Mouse (Mus musculus) limb, embryonic 14.5 days (tissue): ENCODE data around the gene Wdtc1. TPM values are rescaled to one million over a fixed set of nuclear protein-coding genes. Genes with fewer than 3 reads are reported as not detected.

Experiments used
- ATAC-seq: fragments of 200-750 bp; cut with Nextera tagmentation; 2 replicates; pipeline ENCODE4 v1.8.0; 2017; ENCODE audit warnings: low read depth, moderate number of reproducible peaks, moderate TSS enrichment; ENCODE audit not compliant: low FRiP score
- DNase-seq: peaks from one replicate; pipeline ENCODE4 v3.0.0-alpha.2; 2015; ENCODE audit warnings: low spot score
- H3K27ac ChIP-seq: fragments of 300-500 bp; sonication (generic); replicated peaks from 2 replicates; pipeline ENCODE4 v1.5.1; 2014; ENCODE audit warnings: low read depth, mild to moderate bottlenecking, low read length, moderate library complexity, mixed read lengths
- H3K27me3 ChIP-seq: fragments of 300-500 bp; sonication (generic); 2 replicates; pipeline ENCODE4 v1.6.1; 2014; ENCODE audit warnings: low read length, mixed read lengths; ENCODE audit not compliant: control insufficient read depth, insufficient read depth
- H3K36me3 ChIP-seq: fragments of 300-500 bp; sonication (generic); 2 replicates; pipeline ENCODE4 v1.6.1; 2014; ENCODE audit warnings: mild to moderate bottlenecking, low read length, moderate library complexity, mixed read lengths; ENCODE audit not compliant: control insufficient read depth, insufficient read depth
- H3K4me1 ChIP-seq: fragments of 300-500 bp; sonication (generic); 2 replicates; pipeline ENCODE4 v1.6.1; 2014; ENCODE audit warnings: antibody characterized with exemption, low read length, mixed read lengths; ENCODE audit not compliant: control insufficient read depth, insufficient read depth
- H3K4me2 ChIP-seq: fragments of 300-500 bp; sonication (generic); replicated peaks from 2 replicates; pipeline ENCODE4 v1.6.1; 2014; ENCODE audit warnings: low read depth, mild to moderate bottlenecking, low read length, moderate library complexity; ENCODE audit not compliant: severe bottlenecking
- H3K4me3 ChIP-seq: fragments of 300-500 bp; sonication (generic); replicated peaks from 2 replicates; pipeline ENCODE4 v1.5.1; 2014; ENCODE audit warnings: low read length
- H3K9ac ChIP-seq: fragments of 300-500 bp; sonication (generic); 2 replicates; pipeline ENCODE4 v1.6.1; 2014; ENCODE audit warnings: mild to moderate bottlenecking, low read depth, low read length, moderate library complexity; ENCODE audit not compliant: severe bottlenecking
- H3K9me3 ChIP-seq: fragments of 300-500 bp; sonication (generic); 2 replicates; pipeline ENCODE4 v1.6.1; 2016; ENCODE audit warnings: low read length; ENCODE audit not compliant: control insufficient read depth
- POLR2A ChIP-seq: fragments of 200-500 bp; IDR thresholded peaks from 2 replicates; pipeline ENCODE4 v1.8.0; 2012; ENCODE audit warnings: inconsistent platforms, mild to moderate bottlenecking, moderate library complexity, borderline replicate concordance; ENCODE audit not compliant: insufficient read depth, insufficient read length; ENCODE audit errors: extremely low read depth
- WGBS: fragments of 180-500 bp; shearing (Covaris S2); extraction: QIAGEN DNeasy Blood & Tissue Kit; methylation state at CpG from one replicate; pipeline ENCODE4 v1.1.7; 2014; 5-methylcytosine and 5-hydroxymethylcytosine counted together
- polyA plus RNA-seq, 2 experiments: library from polyadenylated mRNA; depleted of rRNA in 1 of 2; stranded (reverse) in 1 of 2; unstranded in 1 of 2; fragments of >200 nt; fragmentation: Nextera tagmentation in 1 of 2; extraction: Ambion mirVana in 1 of 2; gene quantifications; 2 replicates each; pipeline versions ENCODE4 v1.2.1 to v1.2.3; 2012 to 2014

Wdtc1 gene
- polyA plus RNA-seq, 2 experiments: 17.6 to 27.8 TPM

DNA sequence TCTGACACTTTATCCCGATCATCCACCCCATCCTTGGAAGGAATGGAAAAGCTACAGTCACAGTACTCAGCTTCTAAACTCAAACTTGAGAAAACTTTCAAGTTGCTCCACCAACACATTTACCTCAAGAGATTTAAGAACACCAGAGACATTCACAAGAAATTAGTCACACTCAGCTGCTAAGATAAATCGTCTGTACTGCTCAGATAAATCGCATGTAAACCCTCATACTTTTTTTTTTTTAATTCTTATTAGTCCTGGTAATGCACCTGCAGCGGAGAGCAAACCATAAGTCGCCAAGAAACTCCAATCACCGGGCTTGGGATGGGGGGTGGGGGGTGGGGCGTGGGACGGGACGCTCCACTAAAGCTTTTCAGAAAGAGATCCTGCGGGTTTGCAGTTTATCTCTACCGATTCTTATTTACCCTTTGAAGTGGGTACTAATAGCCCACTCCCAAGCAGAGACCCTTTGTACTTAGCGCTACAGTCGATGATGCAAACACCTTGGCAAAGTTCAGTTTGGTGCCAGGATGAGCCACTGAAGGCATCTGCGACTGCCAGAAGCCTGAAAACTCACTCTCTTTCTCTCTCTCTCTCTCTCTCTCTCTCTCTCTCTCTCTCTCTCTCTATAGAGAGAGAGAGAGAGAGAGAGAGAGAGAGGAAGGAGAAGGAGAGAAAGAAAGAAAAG is 15.3 kb downstream of the Wdtc1 start:
- no peak for TF ChIP-seq POLR2A
- no peak overlapping the region for H3K27ac ChIP-seq
- ATAC-seq (no peak), DNase-seq (no peak)
- peak overlapping the region; percentile 74 for H3K4me2 ChIP-seq
- no peaks in the 10 kb centered on the region for H3K36me3 ChIP-seq
- H3K4me1 ChIP-seq: peaks cover 9% of the 10 kb centered on the region
- peak overlapping the region; percentile 80 for H3K9ac ChIP-seq
- no peaks in the 10 kb centered on the region for H3K27me3 ChIP-seq
- 10% methylated on average over 14 of the region's 14 CpGs for WGBS
- peak overlapping the region; percentile 89 for H3K4me3 ChIP-seq
- H3K9me3 ChIP-seq: no peaks in the 10 kb centered on the region

DNA sequence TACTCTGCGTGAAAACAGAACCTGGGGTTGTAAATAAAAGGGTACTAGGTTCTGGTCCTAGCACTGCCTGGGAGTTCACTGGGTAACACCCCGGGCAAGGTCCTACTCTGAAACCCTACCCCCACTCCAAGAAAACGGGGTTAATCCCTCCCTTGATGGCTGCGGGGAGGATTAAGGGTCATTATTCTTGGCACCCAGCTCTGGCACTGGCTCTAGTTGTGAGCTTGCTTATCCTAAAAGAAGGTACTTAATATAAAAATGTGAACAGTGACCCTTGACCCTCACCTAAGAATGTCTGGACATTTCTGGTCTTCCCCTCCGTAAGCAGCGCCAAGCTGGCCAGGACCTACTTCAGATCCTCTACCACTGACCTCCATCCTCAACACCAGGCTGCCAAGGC is 20.0 kb downstream of the Wdtc1 start:
- ATAC-seq (no peak), DNase-seq (no peak)
- no peak for TF ChIP-seq POLR2A
- Histone ChIP-seq H3K4me1 (peaks cover 13% of the 10 kb centered on the region), H3K27me3 (no peaks in the 10 kb centered on the region), H3K9me3 (no peaks in the 10 kb centered on the region), H3K9ac (0 out of 2 replicates have a peak overlapping the region, but pooled peaks have one; percentile 21), H3K4me3 (no peak overlapping the region), H3K36me3 (no peaks in the 10 kb centered on the region), H3K4me2 (no peak overlapping the region), H3K27ac (no peak overlapping the region)
- 62% methylated on average over 6 of the region's 6 CpGs for WGBS

GRCm38 (mm10) chr4:133330296-133330695 is 23.0 kb downstream of the Wdtc1 start:
- H3K4me1 ChIP-seq: peaks cover 9% of the 10 kb centered on the region; the same call in 1 of the 2 replicates
- WGBS: 46% methylated on average over 4 of the region's 4 CpGs
- TF ChIP-seq POLR2A: no peak
- no peak for DNase-seq
- H3K27ac ChIP-seq: no peak overlapping the region
- no peaks in the 10 kb centered on the region for H3K36me3 ChIP-seq
- no peak for ATAC-seq
- no peaks in the 10 kb centered on the region for H3K9me3 ChIP-seq
- no peak overlapping the region for H3K4me2 ChIP-seq
- H3K4me3 ChIP-seq: no peak overlapping the region
- H3K9ac ChIP-seq: no peak overlapping the region
- H3K27me3 ChIP-seq: no peaks in the 10 kb centered on the region

- WGBS: 80% methylated on average over 7 of the region's 7 CpGs
- TF ChIP-seq POLR2A: no peak
- no peak for DNase-seq
Observed at GRCm38 (mm10) chr4:133328129-133328528, 25.2 kb downstream of the Wdtc1 start.

GRCm38 (mm10) chr4:133319667-133320066 is 33.6 kb downstream of the Wdtc1 start:
- Histone ChIP-seq H3K4me2 (no peak overlapping the region), H3K9ac (no peak overlapping the region), H3K27ac (no peak overlapping the region), H3K4me3 (no peak overlapping the region), H3K36me3 (peaks cover 15% of the 10 kb centered on the region), H3K4me1 (no peaks in the 10 kb centered on the region), H3K9me3 (no peaks in the 10 kb centered on the region), H3K27me3 (no peaks in the 10 kb centered on the region)
- WGBS: 90% methylated on average over 3 of the region's 3 CpGs
- TF ChIP-seq POLR2A: no peak
- DNase-seq (no peak), ATAC-seq (no peak)

More at GRCm38 (mm10) chr4:133328129-133328528, 25.2 kb downstream of the Wdtc1 start:
- ATAC-seq: no peak
- Histone ChIP-seq H3K27ac (no peak overlapping the region), H3K9ac (no peak overlapping the region), H3K9me3 (no peaks in the 10 kb centered on the region), H3K4me1 (peaks cover 7% of the 10 kb centered on the region; the same call in 1 of the 2 replicates), H3K4me2 (no peak overlapping the region), H3K36me3 (peaks cover 2% of the 10 kb centered on the region), H3K27me3 (no peaks in the 10 kb centered on the region), H3K4me3 (no peak overlapping the region)

DNA sequence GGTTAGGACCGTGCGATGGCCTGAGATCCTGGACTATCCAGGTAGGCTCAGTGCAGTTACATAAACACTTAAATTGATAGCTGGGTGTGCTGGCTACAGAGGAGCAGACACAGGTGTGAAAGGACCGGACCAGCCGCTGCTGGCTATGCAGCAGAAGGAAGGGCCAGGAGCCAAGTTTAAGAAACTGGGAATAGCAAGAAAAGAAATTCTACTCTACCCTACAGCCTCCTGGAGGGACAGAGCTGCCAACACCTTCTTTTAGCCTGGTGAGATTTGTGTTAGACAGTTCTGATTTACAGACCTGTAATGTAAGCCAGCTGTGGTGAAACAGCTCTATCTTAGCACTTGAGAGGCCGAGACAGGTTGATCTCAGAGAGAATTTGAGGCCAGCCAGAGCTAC is 37.3 kb downstream of the Wdtc1 start:
- Histone ChIP-seq H3K4me2 (no peak overlapping the region), H3K4me3 (no peak overlapping the region), H3K9me3 (no peaks in the 10 kb centered on the region), H3K9ac (no peak overlapping the region), H3K36me3 (peaks cover 18% of the 10 kb centered on the region; the same call in 1 of the 2 replicates), H3K27ac (no peak overlapping the region), H3K27me3 (no peaks in the 10 kb centered on the region), H3K4me1 (no peaks in the 10 kb centered on the region)
- DNase-seq: no peak
- WGBS: 64% methylated on average over 5 of the region's 5 CpGs
- no peak for ATAC-seq
- no peak for TF ChIP-seq POLR2A
